Mouse (Mus musculus): ENCODE results near the gene Cldn8. TPM values are rescaled to one million over a fixed set of nuclear protein-coding genes. Genes with fewer than 3 reads are reported as not detected.

Cldn8 gene
- not detected for total RNA-seq (2021)
- long read RNA-seq, experiment 1, partial matches to known transcripts: 0 of 1 reads
- long read RNA-seq, experiment 1, other reads (novel, unspliced or antisense): 0 of 1 reads
- long read RNA-seq, experiment 2, partial matches to known transcripts: 0 of 1 reads
- long read RNA-seq, experiment 2, other reads (novel, unspliced or antisense): 1 of 1 reads

- DNase-seq (ENCODE audit: low spot score): no peak
Observed at GRCm38 (mm10) chr16:88563045-88563913, at the start of gene Cldn8. Gene Cldn8 (minus strand): TSS chr16:88563183.

GRCm38 (mm10) chr16:88612712-88613111 lies 49.7 kb upstream of the Cldn8 start:
- no peak for DNase-seq (ENCODE audit: low spot score)

- no peak for DNase-seq (ENCODE audit: low spot score)
Observed at GRCm38 (mm10) chr16:88611922-88612321, 48.9 kb upstream of the Cldn8 start, which contains the start of gene Krtap24-1. Gene Krtap24-1 (minus strand): TSS chr16:88612279.

GRCm38 (mm10) chr16:88604570-88604969 lies 41.6 kb upstream of the Cldn8 start:
- DNase-seq (ENCODE audit: low spot score): no peak

GRCm38 (mm10) chr16:88602464-88602863 lies 39.5 kb upstream of the Cldn8 start:
- DNase-seq (ENCODE audit: low spot score): no peak

GRCm38 (mm10) chr16:88600303-88600702 lies 37.3 kb upstream of the Cldn8 start:
- no peak for DNase-seq (ENCODE audit: low spot score)

GRCm38 (mm10) chr16:88599504-88600237 lies 36.7 kb upstream of the Cldn8 start:
- no peak for DNase-seq (ENCODE audit: low spot score)

- no peak for DNase-seq (ENCODE audit: low spot score)
Observed at GRCm38 (mm10) chr16:88592758-88593157, 29.8 kb upstream of the Cldn8 start.

- DNase-seq (ENCODE audit: low spot score): no peak
Observed at GRCm38 (mm10) chr16:88583338-88583737, 20.4 kb upstream of the Cldn8 start.

GRCm38 (mm10) chr16:88575885-88576679 lies 13.1 kb upstream of the Cldn8 start:
- no peak for DNase-seq (ENCODE audit: low spot score)

- DNase-seq (ENCODE audit: low spot score): no peak
Observed at GRCm38 (mm10) chr16:88572904-88573404, 10.0 kb upstream of the Cldn8 start.

GRCm38 (mm10) chr16:88570136-88570535 lies 7.2 kb upstream of the Cldn8 start:
- DNase-seq (ENCODE audit: low spot score): no peak

- no peak for DNase-seq (ENCODE audit: low spot score)
Observed at GRCm38 (mm10) chr16:88569732-88570131, 6.7 kb upstream of the Cldn8 start.

GRCm38 (mm10) chr16:88569096-88569495 lies 6.1 kb upstream of the Cldn8 start:
- no peak for DNase-seq (ENCODE audit: low spot score)

GRCm38 (mm10) chr16:88561617-88562164 lies 1.3 kb downstream of the Cldn8 start:
- DNase-seq (ENCODE audit: low spot score): no peak

GRCm38 (mm10) chr16:88542488-88542887 lies 20.5 kb downstream of the Cldn8 start:
- DNase-seq (ENCODE audit: low spot score): no peak

GRCm38 (mm10) chr16:88539841-88540487 lies 23.0 kb downstream of the Cldn8 start:
- no peak for DNase-seq (ENCODE audit: low spot score)

- DNase-seq (ENCODE audit: low spot score): no peak
Observed at GRCm38 (mm10) chr16:88511348-88511747, 51.6 kb downstream of the Cldn8 start.

Data from gastrocnemius, adult 18-20 months (tissue).